Mouse (Mus musculus) stomach, embryonic 16.5 days (tissue): ENCODE measurements around the gene Tmigd1. TPM values are rescaled to one million over a fixed set of nuclear protein-coding genes. Genes with fewer than 3 reads are reported as not detected.
A peak's percentile ranks its signal among the peaks of the same experiment; 100 is the strongest.

ENCODE experiments used
- ATAC-seq: fragments of 200-750 bp; cut with Nextera tagmentation; 2 replicates; pipeline ENCODE4 v1.8.0; 2017; ENCODE audit warnings: moderate number of reproducible peaks, moderate TSS enrichment; ENCODE audit not compliant: insufficient read depth, low FRiP score
- H3K27ac ChIP-seq: fragments of 300-500 bp; sonication (generic); 2 replicates; pipeline ENCODE4 v1.5.1; 2014; ENCODE audit warnings: low read length
- H3K27me3 ChIP-seq: fragments of 300-500 bp; sonication (generic); 2 replicates; pipeline ENCODE4 v1.6.1; 2014; ENCODE audit warnings: low read length, control low read depth, mixed read lengths; ENCODE audit not compliant: control insufficient read depth, insufficient read depth
- H3K36me3 ChIP-seq: fragments of 300-500 bp; sonication (generic); 2 replicates; pipeline ENCODE4 v1.6.1; 2014; ENCODE audit warnings: low read length; ENCODE audit not compliant: control insufficient read depth, insufficient read depth
- H3K4me1 ChIP-seq: fragments of 300-500 bp; sonication (generic); 2 replicates; pipeline ENCODE4 v1.6.1; 2014; ENCODE audit warnings: low read length, control low read depth, mixed read lengths; ENCODE audit not compliant: control insufficient read depth, insufficient read depth
- H3K4me2 ChIP-seq: fragments of 300-500 bp; sonication (generic); 2 replicates; pipeline ENCODE4 v1.6.1; 2014; ENCODE audit warnings: low read depth, low read length, mixed read lengths
- H3K4me3 ChIP-seq: fragments of 300-500 bp; sonication (generic); replicated peaks from 2 replicates; pipeline ENCODE4 v1.5.1; 2014; ENCODE audit warnings: mild to moderate bottlenecking, low read length
- H3K9ac ChIP-seq: fragments of 300-500 bp; sonication (generic); 2 replicates; pipeline ENCODE4 v1.6.1; 2014; ENCODE audit warnings: low read length
- H3K9me3 ChIP-seq: fragments of 300-500 bp; sonication (generic); replicated peaks from 2 replicates; pipeline ENCODE4 v1.6.1; 2016; ENCODE audit warnings: low read length, control low read depth; ENCODE audit not compliant: control insufficient read depth
- WGBS: fragments of 180-500 bp; shearing (Covaris S2); extraction: QIAGEN DNeasy Blood & Tissue Kit; methylation state at CpG from one replicate; pipeline ENCODE4 v1.1.7; 2014; 5-methylcytosine and 5-hydroxymethylcytosine counted together
- polyA plus RNA-seq: library from polyadenylated mRNA; unstranded; fragments of >200 nt; fragmentation: Nextera tagmentation; extraction: Ambion mirVana; gene quantifications from 2 replicates; pipeline ENCODE4 v1.2.1, GENCODE M21; 2015

Tmigd1 gene
- polyA plus RNA-seq, 1 experiment from 2014 or later: 0.37 TPM

DNA sequence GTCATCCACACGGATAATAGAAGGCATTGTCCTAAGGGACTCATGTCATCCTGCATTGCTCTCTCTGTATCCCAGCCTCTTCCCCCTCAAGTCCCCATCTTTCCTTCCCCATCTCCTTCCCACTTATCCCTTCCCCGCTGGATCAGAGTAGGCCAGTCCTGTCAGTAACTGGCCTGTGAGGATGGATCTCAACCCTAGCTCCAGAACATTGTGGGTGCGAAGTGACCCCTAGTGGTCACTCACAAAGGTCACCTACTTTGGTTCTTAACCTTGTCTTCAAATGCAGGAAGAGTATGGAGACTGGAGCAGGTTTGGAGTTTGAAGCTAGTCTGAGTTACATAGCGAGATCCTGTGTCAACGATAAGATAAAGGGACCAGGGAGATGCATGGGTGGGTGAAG is 7.7 kb upstream of the Tmigd1 start:
- peak; percentile 64; the same call in 1 of the 2 replicates for ATAC-seq
- Histone ChIP-seq H3K4me3 (no peak overlapping the region), H3K36me3 (no peaks in the 10 kb centered on the region), H3K4me1 (peaks cover 31% of the 10 kb centered on the region), H3K9ac (no peak overlapping the region), H3K9me3 (no peaks in the 10 kb centered on the region), H3K4me2 (no peak overlapping the region), H3K27ac (0 out of 2 replicates have a peak overlapping the region, but pooled peaks have one; percentile 7), H3K27me3 (no peaks in the 10 kb centered on the region)
- 27% methylated on average over 5 of the region's 5 CpGs for WGBS

DNA sequence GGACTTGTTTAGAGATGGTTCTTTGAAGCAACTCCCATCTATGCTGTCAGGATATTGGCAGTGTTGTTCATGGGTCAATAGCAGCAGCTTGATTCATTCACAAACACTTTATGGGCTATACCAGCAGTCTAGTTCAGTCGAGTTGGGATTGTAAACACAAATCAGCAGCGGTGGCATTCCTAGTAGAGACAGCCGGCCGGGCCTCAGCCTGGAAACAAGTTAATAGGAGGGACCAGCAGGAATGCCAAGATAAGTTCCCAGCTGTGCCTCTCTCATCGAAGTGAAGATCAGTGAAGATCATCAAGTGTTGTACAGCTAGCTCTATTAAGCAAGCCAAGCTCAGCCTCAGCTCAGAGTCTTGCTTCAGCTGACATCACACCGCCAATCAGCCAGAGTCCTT is 5.6 kb upstream of the Tmigd1 start:
- Histone ChIP-seq H3K9me3 (no peaks in the 10 kb centered on the region), H3K27me3 (no peaks in the 10 kb centered on the region), H3K27ac (peak overlapping the region; percentile 26; the same call in 1 of the 2 replicates), H3K4me1 (peaks cover 22% of the 10 kb centered on the region), H3K4me3 (no peak overlapping the region), H3K36me3 (no peaks in the 10 kb centered on the region), H3K9ac (no peak overlapping the region), H3K4me2 (no peak overlapping the region)
- WGBS: 38% methylated on average over 6 of the region's 6 CpGs
- ATAC-seq: no peak

DNA sequence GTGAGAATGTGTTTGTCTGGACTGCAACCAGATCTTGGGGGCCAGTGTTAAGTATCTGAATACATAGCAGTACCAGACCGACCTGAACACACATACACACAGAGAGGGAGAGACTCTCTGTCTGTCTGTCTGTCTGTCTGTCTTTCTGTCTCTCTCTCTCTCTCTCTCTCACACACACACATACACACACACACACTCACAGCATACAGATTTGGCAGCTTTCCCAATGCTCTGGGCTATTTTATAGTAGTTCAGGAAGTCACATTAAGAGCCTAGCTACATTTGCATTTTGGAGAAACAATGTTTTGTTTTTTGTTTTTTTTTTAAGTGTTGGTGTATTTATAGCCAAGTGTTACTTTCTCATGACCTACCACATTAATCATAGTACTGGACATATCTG is 4.8 kb upstream of the Tmigd1 start:
- no peak overlapping the region for H3K9ac ChIP-seq
- 50% methylated on average over 1 of the region's 1 CpGs for WGBS
- H3K36me3 ChIP-seq: no peaks in the 10 kb centered on the region
- H3K4me3 ChIP-seq: no peak overlapping the region
- H3K27ac ChIP-seq: peak overlapping the region; percentile 26; the same call in 1 of the 2 replicates
- H3K4me2 ChIP-seq: no peak overlapping the region
- no peaks in the 10 kb centered on the region for H3K9me3 ChIP-seq
- peaks cover 22% of the 10 kb centered on the region for H3K4me1 ChIP-seq
- no peaks in the 10 kb centered on the region for H3K27me3 ChIP-seq
- no peak for ATAC-seq

DNA sequence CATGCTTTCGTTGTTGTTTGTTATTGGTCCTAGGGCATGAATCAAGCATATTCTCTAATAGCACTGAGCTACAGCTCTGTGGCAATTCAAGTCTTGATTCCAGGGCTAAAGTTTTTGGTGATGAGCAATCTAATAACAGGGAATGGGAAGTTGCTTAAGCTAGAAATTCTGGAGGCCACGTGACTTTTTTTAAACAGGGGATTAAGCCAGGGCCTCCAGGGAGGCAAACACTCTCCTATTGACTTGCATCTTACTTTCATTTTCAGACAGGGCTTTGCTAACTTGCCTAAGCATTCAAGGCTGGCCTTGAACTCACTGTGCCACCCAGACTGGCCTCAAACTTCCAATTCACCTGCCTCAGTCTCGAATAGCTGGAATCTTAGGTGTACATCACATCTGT is 4.1 kb upstream of the Tmigd1 start:
- ATAC-seq: no peak
- Histone ChIP-seq H3K9me3 (no peaks in the 10 kb centered on the region), H3K4me2 (peak overlapping the region; percentile 2; the same call in 1 of the 2 replicates), H3K27ac (peak overlapping the region; percentile 38; the same call in 1 of the 2 replicates), H3K4me3 (no peak overlapping the region), H3K4me1 (peaks cover 22% of the 10 kb centered on the region), H3K36me3 (no peaks in the 10 kb centered on the region), H3K27me3 (no peaks in the 10 kb centered on the region), H3K9ac (no peak overlapping the region)
- 38% methylated on average over 3 of the region's 3 CpGs for WGBS

DNA sequence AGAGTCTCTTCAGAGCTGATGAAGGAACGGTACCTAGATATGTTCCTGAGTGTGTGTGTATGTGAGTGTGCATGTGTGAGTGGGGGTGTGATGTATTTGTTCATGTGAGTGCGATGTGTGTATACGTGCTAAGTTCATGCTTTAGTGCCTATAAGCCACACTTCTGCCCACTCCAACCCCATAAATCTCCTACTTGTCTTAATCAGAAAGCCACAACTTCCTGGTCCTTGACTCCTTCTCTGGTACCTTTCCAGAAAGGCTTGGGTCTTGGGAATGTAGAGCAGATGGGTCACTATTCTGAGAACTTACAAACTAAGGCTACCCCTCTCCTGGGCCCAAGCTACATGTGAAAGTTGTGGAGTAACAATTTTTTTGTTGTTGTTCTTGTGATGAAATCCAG is 3.2 kb upstream of the Tmigd1 start:
- H3K4me1 ChIP-seq: peaks cover 16% of the 10 kb centered on the region
- no peak overlapping the region for H3K4me3 ChIP-seq
- ATAC-seq: no peak
- no peak overlapping the region for H3K27ac ChIP-seq
- H3K27me3 ChIP-seq: no peaks in the 10 kb centered on the region
- no peak overlapping the region for H3K9ac ChIP-seq
- no peaks in the 10 kb centered on the region for H3K9me3 ChIP-seq
- no peak overlapping the region for H3K4me2 ChIP-seq
- no peaks in the 10 kb centered on the region for H3K36me3 ChIP-seq
- 79% methylated on average over 3 of the region's 3 CpGs for WGBS

DNA sequence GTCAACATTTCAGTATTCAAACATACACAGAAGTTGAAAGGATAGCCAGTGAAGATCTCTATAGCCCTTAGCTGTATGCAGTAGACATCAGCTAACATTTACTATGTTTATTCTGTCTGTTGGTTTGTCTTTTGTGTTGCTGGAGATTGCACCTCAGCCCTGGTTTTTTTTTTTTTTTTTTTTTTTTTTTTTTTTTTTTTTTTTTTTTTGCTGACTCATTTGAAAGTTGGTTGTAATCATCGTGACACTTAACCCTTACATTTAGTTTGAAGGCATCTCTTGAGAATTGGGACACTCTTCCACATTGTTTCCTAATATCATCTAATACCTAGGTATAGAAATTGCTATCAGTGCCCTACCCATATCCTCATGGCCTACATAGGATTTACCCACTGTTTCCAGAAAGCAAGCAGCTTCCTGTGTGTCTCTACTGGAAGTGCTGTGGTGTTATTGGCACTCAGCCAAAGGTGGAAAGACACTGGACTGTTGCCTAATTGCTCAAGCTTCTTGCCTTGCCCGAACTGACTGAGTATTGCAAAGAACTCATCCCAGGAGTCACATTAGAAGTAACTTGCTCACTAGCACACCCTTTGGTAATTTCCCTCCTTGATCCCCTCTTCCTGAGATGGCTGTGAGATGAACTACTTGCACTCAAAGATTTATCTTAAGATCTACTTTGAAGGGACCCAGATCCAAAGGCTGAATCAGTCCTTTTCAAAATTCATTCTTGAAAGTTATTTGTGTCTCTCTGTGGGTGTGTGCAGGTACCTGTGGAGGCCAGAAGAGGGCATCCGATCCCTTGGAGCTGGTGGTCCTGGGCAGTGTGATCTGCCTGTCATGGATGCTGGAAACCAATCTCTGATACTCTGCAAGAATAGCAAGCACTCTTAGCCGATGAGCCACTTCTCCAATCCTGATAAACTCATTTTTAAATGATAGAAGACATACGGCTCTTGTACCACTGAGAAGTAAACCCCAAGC is 1.9 kb upstream of the Tmigd1 start:
- H3K27me3 ChIP-seq: no peaks in the 10 kb centered on the region
- peaks cover 12% of the 10 kb centered on the region for H3K4me1 ChIP-seq
- no peak overlapping the region for H3K4me3 ChIP-seq
- H3K4me2 ChIP-seq: no peak overlapping the region
- H3K9ac ChIP-seq: no peak overlapping the region
- H3K9me3 ChIP-seq: no peaks in the 10 kb centered on the region
- no peaks in the 10 kb centered on the region for H3K36me3 ChIP-seq
- no peak overlapping the region for H3K27ac ChIP-seq
- ATAC-seq: no peak
- WGBS: 60% methylated on average over 5 of the region's 5 CpGs

DNA sequence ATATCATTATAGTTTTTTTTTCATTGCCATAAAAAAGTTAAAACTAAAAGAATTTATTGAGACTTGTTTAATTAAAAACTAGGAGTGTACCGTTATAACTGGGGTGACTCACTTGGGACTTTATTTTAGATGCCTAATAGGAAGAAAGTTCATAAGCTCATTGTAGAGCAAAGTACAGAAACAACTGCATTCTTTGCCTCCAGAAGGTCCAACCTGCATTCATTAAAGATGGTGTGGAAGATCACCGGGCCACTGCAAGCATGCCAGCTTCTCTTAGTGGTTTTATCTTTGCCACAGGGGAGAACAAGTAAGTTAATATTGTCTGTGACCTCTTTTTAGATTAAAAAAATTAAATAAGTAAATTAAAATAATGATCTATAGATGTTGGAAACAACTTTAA is 2.4 kb downstream of the Tmigd1 start:
- Histone ChIP-seq H3K36me3 (no peaks in the 10 kb centered on the region), H3K4me3 (no peak overlapping the region), H3K9ac (no peak overlapping the region), H3K27ac (no peak overlapping the region), H3K4me1 (no peaks in the 10 kb centered on the region), H3K4me2 (no peak overlapping the region), H3K27me3 (no peaks in the 10 kb centered on the region), H3K9me3 (no peaks in the 10 kb centered on the region)
- 81% methylated on average over 2 of the region's 2 CpGs for WGBS
- no peak for ATAC-seq

DNA sequence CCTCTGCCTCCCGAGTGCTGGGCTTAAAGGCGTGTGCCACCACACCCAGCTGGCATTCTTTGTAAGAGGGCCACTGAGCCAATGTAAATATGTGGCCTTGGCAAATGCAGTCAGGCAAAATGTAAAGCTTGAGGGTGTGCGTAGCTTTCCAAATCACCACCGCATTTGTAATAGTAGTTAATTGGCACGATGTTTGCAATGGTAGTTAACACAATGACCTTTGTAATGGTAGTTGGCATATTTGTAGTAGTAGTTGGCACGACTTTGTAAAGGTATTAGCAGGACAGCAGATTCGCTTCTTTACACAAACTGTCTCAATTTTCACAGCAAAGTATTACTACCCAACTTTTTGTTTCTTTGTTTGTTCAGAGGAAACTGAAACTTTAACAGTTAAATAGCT is 6.7 kb downstream of the Tmigd1 start:
- Histone ChIP-seq H3K27ac (no peak overlapping the region), H3K9ac (no peak overlapping the region), H3K9me3 (no peaks in the 10 kb centered on the region), H3K4me1 (peaks cover 2% of the 10 kb centered on the region; the same call in 1 of the 2 replicates), H3K4me3 (no peak overlapping the region), H3K36me3 (no peaks in the 10 kb centered on the region), H3K4me2 (no peak overlapping the region), H3K27me3 (no peaks in the 10 kb centered on the region)
- WGBS: 88% methylated on average over 7 of the region's 7 CpGs
- no peak for ATAC-seq

DNA sequence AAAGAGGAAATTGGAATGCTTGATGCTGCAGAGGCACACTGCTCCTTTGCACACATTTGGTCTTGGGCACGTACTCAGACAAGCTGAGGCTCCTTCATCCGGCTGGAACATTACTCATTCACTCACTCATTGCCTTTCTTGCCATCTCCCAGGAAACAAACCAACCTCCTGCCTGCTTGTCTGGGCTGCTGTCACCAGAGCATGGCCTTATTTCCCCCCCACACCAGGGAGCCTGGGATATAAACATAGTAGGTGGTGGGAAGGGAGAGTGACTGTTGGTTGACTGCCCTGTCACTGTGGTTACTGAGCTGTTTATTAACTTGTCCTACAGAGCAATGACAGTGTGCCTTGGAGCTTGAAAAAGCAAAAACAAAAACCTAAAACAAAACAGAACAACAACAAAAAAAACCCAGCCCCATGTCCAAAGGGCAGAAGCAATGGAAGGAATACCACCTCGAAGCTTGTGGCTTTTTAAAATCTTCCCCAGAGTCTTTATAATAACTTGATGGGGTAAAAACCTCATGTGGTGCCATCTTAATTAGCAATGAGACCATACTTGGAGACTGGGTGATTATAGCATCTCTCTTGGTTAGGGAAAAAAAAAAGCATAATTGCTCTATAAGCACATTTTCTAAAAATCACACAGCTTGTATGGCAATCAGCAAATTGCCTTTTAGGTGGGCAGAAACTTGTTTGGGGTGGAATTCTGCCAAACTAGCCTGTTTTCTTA is 9.5 kb downstream of the Tmigd1 start:
- 62% methylated on average over 3 of the region's 3 CpGs for WGBS
- H3K4me2 ChIP-seq: no peak overlapping the region
- no peaks in the 10 kb centered on the region for H3K36me3 ChIP-seq
- H3K9me3 ChIP-seq: no peaks in the 10 kb centered on the region
- no peak overlapping the region for H3K4me3 ChIP-seq
- H3K27ac ChIP-seq: no peak overlapping the region
- H3K4me1 ChIP-seq: peaks cover 14% of the 10 kb centered on the region
- no peaks in the 10 kb centered on the region for H3K27me3 ChIP-seq
- no peak for ATAC-seq
- no peak overlapping the region; the same call in 1 of the 2 replicates for H3K9ac ChIP-seq
